Mouse (Mus musculus): ENCODE data around the gene Cox7a2.

Cox7a2 gene

DNA sequence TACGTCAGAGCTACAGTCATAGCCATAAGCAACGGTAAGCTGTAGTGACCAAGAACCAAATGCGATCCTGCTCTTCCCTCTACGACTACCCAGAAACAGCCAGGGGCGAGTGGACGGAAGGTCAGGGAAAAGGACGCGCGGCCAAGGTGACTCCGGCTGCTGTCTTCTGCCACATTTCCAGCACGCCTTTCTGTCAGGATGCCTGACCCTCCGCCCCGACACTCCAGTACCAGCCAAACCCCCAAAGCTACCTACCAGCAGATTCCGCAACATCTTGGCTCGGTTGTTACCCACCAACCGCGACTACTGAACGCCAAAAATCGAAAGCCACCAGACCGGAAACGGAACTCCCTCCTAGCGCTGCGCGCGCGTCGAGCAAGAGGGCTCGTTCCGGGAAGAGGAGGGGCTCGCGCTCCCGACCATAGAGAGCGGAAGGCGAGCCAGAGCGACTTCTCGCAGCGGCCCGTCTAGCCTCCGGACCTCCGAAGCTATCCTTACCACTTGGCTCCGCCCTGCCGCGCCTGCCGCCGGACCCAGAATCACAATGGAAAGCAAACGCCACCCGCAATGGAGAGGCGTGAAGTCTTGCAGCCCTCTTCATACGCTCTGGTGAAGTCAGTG lies at the start of gene Cox7a2:
TSS of gene Cox7a2 (minus strand) at position 494 of the 621 bp plus-strand sequence.
- DNase-seq (ENCODE audit: low spot score in 2 of 2) = peak; percentile 89 to 91

DNA sequence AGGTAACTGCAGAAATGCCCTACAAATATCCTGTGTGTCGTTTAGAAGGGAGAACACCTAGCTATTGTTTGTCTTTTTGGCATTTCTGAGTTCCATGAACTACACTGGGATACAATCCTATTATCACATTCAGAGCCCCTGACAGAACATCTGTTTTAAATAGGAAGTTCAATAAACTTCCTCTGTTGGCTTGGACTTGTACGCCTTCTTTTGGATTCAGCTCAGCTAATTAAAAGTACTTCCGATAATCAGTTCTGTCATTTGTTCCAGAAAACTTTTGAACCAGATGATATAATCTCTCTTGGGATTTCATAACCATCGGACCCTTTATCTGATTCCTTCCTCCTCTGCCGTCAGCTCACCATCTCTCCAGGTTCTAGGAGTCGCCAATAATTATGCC lies 49.7 kb upstream of the Cox7a2 start:
- DNase-seq (ENCODE audit: low spot score in 2 of 2) = no peak

DNA sequence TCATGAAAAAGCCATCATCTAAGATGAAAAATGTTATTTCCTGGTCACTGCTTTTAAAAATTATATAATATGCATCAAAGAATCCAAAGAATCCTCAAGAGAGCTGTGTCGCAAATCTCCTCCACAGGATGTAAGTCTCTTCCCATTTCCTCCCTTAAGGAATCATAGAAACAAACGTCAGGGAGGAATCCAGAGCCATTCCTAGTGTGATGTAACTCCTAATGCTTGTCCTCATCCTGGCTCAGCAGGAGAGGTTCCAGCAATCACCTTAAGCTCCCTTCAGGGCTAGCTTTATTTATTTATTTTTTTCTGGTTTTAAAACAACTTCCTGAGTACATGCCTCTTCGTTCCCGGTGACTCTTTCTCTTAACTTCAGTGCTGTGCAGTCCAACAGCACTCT lies 47.5 kb upstream of the Cox7a2 start:
- no peak for DNase-seq (ENCODE audit: low spot score in 2 of 2)

DNA sequence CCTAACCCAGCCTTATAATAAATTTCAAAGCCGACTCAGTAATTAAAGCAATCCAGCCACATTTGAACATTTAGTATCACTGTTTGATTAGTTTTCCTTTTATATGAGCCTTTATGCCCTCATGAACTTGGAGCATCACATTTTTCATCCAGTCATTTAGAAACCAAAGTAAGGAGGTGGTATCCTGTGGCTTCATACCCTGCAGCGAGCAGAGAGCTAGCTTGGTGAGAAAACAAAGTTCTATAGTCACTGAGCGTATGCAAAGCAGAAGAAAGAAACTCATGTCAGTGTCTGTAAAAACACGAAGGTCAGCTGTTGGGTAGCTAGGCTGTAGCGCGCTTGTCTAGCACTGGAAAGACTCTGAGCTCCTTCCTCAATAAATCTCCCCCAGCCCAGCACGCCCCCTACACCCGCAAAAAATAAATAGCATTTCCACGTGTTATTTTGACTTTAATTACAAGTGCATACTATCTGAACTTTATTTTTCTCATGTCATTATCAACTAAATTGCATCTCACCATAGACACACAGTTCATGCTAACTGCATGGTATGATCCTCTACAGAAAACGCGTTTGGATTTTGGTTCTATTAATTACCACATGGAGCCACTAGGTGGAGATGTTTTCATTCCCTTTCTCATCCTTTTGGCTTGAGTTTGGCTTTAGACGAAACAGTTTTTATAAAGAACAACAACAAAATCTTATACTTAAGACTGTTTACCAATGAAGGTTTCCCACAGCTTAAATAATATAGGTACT lies 46.8 kb upstream of the Cox7a2 start:
- DNase-seq (ENCODE audit: low spot score in 2 of 2) = no peak

DNA sequence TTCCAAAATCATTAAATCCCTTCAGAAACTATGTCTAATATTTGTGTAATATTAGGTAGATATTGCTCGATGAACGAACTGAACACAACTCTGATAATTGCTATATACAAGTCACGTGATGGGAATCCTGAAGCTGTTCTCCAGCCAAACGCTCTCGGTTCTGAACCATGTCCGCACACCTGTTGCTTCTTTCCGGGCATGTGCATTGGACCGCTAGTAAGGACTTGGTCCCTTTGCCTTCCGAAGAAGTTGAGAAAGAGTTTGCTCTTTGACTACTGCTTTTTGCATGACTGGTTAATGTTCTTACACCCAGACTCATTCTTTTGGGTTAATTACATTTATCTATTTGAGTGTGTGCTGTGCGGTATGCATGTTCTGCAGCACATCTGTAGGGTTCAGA lies 45.7 kb upstream of the Cox7a2 start:
- DNase-seq (ENCODE audit: low spot score in 2 of 2) = no peak

DNA sequence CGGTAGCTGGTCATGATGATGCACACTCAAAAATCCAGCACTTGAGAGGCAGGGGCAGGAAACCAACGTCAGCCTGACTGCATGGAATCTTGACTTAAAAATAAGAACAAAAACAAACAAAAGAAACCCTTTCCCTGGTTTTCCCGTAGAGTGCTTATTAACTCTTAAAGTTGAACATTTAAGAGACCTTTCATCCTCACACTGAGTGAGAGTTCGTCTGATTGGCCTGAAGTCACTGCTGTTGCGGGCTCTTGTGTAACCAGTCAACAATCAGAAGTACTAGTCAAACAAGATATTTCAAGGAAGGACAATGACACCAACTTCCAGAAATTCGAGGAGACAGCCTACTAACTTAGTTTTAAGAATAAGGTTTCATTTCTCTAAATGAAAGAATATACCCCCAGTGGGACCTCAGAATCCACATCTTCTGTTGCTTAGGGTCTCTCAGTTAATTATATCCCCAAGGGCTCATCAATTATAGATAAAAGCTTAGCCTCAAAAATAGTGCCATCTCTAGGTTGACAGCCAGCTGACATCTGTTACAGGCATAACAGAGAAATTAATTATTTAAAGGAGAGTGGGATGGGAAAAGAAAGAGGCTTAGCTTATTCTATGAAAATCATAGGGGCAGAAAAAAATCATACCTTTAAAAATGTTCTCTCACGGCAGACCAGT lies 36.9 kb upstream of the Cox7a2 start:
- no peak for DNase-seq (ENCODE audit: low spot score in 2 of 2)

DNA sequence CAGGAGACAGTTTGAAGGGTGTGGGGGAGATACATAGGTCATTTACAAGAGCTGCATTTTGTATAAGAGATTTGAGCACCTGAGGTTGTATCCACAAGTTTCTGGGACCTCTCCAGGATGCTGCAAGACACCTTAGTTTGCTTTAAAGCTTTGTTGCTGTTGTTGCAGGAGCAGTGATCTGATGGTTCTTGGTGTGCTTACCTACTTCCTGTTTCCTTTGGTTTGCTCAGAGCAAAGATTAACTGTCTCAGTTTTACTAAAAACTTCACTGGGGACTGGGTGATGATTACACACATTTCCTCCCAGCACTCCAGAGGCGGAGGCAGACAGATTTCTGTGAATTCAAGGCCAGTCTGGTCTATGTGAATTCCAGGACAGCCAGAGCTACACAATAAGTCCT lies 35.4 kb upstream of the Cox7a2 start:
- DNase-seq (ENCODE audit: low spot score in 2 of 2) = no peak

DNA sequence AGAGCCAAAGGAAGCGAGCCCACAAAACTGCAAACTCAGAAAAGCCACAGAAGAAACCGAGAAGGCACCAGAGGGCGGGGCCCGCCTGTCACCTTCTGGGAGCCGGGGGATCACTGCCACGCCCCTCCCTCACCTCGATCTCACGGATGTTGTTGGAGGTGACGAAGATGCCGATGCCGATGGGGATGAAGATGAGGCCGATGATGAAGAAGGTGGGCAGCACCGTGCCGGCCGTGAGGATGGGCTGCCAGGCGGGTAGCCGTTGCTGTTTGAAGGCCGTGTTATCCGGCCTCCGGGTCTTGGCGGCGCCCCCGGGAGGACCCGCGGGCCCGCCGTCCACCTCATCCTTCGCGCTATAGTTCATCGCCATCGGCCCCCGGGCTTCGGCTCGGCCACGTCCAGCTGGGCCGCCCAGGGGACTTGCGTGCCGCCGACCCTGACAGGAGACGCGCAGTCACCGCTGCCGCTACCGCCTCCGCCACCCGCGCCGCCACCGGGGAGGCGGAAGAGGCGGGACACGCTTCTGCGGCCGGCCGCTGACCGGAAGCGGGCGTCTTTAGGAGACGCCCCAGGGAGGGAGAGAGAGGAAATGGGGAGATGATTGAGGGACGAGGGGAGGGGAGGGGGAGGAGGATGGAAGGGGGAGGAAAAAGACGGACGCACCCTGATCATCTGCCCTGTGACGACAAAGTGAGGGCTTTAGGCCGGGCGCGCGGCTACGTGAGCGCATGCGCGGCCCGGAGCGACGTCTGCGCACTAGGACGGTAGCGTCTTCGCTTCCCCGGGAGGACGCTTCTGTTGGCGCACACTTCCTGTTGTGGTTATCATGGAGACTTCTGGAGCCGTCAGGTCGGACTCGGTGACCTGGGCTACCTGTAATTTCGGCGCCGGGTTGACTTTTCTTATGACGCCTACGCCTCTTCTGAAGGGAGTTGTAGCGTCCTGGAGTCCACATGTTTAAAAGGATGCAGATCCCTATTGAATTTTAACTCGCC lies 33.5 kb upstream of the Cox7a2 start, which contains the start of gene Tmem30a:
TSS of gene Tmem30a (minus strand) at position 667 of the 995 bp plus-strand sequence.
- DNase-seq (ENCODE audit: low spot score in 2 of 2) = peak; percentile 94 to 96

DNA sequence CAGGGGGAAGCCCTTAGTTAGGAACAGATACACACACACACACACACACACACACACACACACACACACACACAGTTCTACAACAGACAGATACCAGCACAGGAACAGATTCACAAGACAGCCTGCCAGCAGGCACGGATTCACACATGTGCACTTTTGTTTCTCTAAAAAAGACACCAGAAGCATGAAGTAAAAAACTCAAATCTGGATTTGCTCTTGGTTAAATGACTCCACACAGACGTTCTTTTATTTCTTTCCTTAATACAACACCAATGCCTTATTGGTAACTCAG lies 26.1 kb upstream of the Cox7a2 start:
- DNase-seq (ENCODE audit: low spot score in 2 of 2) = peak in 1 of 2 experiments; percentile 47

DNA sequence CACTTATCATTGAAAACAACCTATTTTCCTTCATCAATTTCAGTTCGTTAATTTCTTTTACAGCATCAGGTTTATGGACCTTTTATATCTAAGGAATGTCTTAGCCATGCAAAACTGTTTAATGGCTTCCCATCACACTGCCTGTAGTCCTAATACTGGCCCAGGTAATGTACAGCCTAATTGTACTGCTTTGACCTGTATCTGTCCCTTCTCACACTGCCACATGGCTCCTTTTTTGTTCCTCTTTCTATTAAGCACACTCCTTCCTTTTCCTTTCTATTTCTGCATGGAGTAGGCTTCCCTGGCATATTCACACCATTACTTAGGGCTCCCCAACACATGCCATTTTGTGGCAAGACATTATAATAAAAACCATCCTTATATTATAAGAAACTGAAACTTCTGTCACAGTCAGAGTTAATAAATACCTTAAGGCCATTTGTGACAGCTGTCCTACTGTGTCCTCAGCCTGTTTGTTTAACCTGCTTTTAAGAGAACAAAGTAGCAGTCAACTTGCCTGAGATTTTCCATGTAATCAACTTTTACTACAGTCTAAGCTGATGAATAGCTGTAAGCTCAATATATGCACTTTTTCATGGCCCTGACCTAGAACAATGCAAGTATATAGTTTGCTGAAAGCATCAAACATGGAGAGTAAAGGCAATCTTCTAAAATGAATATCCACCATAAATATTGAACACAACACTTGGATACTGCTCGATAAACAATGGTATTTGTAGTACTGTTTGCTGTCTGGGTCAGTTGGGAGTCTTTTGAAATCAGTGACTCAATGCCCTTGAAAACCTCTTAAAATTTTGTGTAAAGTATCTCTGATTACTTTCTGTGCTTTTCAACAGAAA lies 25.5 kb upstream of the Cox7a2 start:
- no peak for DNase-seq (ENCODE audit: low spot score in 2 of 2)

DNA sequence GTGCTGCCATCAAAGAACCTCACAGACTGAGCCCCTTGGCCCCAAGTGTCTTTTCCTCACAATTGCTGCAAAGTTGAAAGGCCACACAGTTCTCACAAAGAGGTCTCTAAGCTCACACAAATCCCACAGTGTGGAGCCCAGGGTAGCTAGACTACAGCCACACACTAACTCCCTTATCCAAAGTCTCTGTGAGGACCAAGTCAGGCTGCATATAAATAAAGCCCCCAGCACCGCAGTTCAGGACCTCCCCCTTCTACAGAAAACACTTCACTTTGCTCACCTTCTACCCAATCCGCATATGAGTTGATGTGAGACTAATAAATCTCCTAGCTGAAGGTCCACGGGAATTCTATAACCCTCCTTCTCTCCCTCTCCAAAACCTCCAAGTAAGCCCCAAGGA lies 24.8 kb upstream of the Cox7a2 start:
- no peak for DNase-seq (ENCODE audit: low spot score in 2 of 2)

DNA sequence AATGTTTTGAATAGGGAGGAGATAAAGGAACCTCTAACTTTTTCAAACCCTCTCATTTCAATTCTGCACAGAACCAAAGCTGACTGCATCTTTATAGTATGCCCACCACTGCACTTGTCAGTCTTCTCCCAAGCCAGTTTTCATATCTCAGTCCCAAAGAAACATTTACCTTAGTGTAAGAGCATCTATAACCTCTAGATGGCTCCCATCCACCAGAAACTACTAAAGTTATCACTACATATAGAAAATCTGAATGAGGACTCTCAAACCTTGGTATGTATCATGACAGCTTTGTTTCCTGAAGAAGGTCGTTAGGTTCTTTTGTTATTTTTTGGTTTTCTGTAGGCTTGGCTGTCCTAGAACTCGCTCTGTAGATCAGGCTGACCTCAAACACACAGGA lies 19.7 kb upstream of the Cox7a2 start:
- DNase-seq (ENCODE audit: low spot score in 2 of 2) = no peak

DNA sequence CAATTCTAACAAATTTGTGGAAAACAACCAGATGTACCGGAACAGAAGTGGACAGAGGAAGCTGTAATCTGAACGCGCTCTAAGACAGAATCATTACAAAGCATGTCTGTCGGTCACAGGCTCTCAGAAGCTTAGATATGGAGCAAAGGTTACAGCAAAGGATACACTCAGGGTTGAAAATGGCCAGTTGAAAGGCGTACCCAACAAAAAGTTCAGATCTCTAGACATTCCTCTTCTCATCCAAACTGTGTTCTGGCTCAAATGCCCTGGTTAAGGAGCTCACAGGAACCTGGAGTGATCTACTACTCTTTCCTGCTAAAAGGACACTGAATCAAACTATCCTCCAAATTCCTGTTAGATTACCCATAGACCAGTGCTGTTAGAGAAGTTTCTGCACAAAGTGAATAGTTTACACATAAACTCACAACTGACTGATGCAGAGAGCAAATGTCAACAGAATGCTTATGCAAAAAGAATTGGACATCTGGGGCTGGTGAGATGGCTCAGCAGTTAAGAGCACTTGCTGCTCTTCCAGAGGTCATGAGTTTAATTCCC lies 7.4 kb upstream of the Cox7a2 start:
- no peak for DNase-seq (ENCODE audit: low spot score in 2 of 2)

DNA sequence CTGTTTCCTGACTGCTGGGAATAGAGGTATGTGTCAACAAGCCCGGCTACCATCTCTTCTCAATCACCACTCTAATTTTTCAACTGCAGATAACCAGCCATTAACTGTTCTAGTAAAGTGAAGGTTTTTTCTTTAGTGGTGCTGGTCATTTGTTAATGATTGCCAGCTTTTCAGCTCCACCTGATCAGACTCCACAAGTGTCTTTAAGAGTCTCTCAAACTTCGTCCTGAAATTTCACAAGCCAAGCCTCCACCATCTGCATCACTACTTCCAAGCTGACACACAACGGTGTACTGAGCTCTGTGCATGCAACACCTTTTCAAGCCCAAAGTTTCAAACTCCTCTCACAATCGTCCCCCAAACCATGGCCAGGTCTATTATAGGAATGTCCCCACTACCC lies 5.7 kb upstream of the Cox7a2 start:
- DNase-seq (ENCODE audit: low spot score in 2 of 2) = no peak

DNA sequence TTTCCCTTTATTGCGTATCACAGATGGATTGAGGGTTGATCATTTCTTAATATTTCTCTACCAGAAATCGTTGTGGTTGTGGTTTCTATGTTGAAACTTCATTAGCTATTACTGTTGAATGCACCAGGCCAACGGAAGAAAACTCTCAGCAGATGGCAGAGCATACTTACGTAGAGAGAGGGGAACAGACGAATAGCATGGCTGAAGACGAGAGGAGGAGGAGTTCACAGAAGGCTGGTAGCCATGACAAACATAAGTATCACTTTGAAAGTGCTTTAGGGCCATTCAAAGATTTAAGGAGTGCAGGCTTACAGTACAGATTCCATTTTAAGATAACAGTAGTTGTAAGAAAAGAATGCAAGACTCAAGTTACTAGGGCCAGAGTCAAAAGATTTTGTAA lies 2.8 kb upstream of the Cox7a2 start:
- DNase-seq (ENCODE audit: low spot score in 2 of 2) = no peak

DNA sequence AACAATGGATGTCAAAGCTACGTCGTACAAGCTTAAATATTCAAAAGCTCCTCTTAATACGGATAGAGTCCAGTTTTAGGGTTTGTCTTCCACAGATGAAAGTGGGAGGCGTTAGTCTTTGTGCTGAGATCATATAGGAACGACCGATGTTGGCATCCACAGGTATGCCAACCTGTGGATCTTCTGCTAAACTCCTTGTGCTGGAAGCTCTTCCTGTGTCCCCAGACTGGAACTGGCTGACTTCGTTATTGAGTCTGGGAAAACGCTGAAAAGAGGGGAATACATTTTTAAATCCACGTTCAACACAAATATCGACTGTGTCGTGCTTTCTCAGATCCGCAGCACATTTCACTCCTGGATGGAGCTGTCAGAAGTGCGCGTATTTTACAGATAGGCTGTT lies 398 bp upstream of the Cox7a2 start:
- DNase-seq (ENCODE audit: low spot score in 2 of 2) = peak in 1 of 2 experiments; percentile 13

DNA sequence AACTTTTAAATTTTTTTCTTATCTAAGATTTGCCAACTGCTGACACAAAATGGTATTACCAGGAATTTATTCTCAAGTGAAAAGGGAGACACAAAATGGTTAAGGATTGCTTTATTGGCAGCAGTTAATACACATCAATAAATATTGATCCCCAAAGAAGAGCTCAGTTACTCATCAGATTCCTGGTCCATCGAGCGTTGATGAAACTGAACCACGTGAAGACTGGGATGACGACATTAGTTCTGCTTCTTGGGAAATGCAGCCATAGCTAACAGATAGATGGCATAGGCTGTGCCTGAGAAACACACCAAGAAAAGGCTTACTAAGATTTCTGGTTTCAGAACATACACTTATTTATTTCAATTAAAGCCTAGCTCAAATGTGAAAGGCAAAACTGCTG lies 4.4 kb downstream of the Cox7a2 start:
- no peak for DNase-seq (ENCODE audit: low spot score in 2 of 2)

DNA sequence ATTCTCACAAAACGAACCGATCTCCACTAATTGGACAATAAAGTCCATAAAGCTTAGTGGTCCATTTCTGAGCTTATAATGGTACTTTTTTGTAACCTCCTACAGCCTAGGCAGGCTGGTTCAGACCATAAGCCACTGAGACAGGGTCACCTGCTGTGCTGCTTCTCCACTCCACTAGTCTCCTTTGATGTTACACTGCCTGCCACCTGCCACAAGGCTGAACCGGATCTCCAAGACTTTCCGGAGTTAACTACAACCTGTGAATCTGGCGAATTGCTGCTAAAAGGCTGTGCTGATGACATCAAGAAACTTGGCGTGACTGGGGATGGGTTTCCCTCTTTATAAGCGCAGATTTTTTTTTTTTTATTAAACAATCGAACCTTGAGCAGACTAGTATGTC lies 7.8 kb downstream of the Cox7a2 start:
- DNase-seq (ENCODE audit: low spot score in 2 of 2) = no peak

DNA sequence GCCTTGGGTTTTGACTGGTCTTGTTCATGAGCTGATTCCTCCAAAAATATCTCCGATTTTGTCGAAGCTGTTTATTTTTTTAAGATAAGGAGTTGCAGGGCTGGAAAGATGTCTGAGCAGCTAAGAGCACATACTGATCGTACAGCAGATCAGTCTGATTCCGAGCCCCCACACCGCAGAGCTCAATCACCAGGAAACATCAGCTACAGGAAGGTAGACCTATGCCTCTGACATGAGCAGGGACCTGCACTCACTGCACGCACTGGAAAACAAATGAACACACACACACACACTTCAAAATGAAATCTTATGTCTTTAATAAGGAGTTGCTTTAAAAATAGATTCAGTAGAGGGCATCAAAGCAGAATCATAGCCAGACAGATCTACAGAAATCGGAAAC lies 9.0 kb downstream of the Cox7a2 start:
- DNase-seq (ENCODE audit: low spot score in 2 of 2) = no peak

DNA sequence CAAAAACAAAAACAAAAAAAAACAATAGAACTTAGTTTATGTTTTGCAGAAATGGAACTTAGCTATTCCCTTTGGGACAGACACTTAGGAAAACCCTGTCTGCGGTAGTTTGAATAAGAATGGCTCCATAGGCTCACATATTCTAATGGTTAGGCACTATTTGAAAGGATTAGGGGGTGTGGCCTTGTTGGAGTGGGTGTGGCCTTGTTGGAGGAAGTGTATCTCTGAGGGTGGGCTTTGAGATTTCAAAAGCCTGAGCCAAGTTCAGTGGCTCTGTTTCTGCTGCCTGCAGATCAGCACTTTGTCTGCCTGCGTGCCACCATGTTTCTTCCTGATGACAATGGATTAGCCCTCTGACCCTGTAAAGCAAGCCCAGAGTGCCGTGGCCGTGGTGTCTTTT lies 14.6 kb downstream of the Cox7a2 start:
- no peak for DNase-seq (ENCODE audit: low spot score in 2 of 2)

DNA sequence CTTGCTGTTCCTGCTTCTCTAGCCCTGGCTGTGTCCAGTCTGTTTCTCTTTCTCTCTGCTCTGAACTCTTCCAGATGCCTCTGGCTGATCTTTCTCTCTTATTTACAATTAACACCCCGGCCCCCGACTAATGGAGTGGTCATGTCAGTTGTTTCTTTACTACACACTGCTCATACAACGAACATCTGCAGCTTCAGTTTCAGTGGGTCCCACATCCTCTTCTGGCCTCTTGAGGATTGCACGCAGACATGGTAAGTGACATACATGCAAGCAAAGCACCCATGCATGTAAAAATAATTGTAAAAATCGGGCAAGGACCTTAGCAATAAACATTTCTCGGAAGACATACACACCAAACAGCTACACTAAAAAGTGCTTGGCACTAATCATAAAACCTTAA lies 24.1 kb downstream of the Cox7a2 start:
- DNase-seq (ENCODE audit: low spot score in 2 of 2) = no peak

Measured in frontal cortex, postnatal 10 days (tissue).